Mouse (Mus musculus) neural tube, embryonic 11.5 days (tissue): ENCODE data around the gene Ube2f. TPM values are rescaled to one million over a fixed set of nuclear protein-coding genes. Genes with fewer than 3 reads are reported as not detected.

ENCODE experiments used
- ATAC-seq: fragments of 200-750 bp; cut with Nextera tagmentation; 2 replicates; pipeline ENCODE4 v1.8.0; 2017; ENCODE audit warnings: moderate number of reproducible peaks, mild to moderate bottlenecking, moderate TSS enrichment, moderate library complexity; ENCODE audit not compliant: insufficient read depth, low FRiP score, low TSS enrichment
- DNase-seq: peaks from one replicate; pipeline ENCODE4 v3.0.0-alpha.2; 2015; ENCODE audit warnings: low spot score
- H3K27ac ChIP-seq: fragments of 300-500 bp; sonication (generic); 2 replicates; pipeline ENCODE4 v1.5.1; 2014; ENCODE audit warnings: low read depth, mild to moderate bottlenecking, low read length
- H3K27me3 ChIP-seq: fragments of 300-500 bp; sonication (generic); 2 replicates; pipeline ENCODE4 v1.6.1; 2014; ENCODE audit warnings: mild to moderate bottlenecking, low read length, mixed read lengths; ENCODE audit not compliant: control insufficient read depth, insufficient read depth
- H3K36me3 ChIP-seq: fragments of 300-500 bp; sonication (generic); 2 replicates; pipeline ENCODE4 v1.6.1; 2014; ENCODE audit warnings: mild to moderate bottlenecking, low read length, moderate library complexity, mixed read lengths; ENCODE audit not compliant: control insufficient read depth, insufficient read depth
- H3K4me1 ChIP-seq: fragments of 300-500 bp; sonication (generic); 2 replicates; pipeline ENCODE4 v1.6.1; 2014; ENCODE audit warnings: low read length, mixed read lengths; ENCODE audit not compliant: control insufficient read depth, insufficient read depth
- H3K4me2 ChIP-seq: fragments of 300-500 bp; sonication (generic); 2 replicates; pipeline ENCODE4 v1.6.1; 2014; ENCODE audit warnings: low read depth, mild to moderate bottlenecking, moderate library complexity
- H3K4me3 ChIP-seq: fragments of 300-500 bp; sonication (generic); 2 replicates; pipeline ENCODE4 v1.5.1; 2014; ENCODE audit warnings: low read depth, low read length
- H3K9ac ChIP-seq: fragments of 300-500 bp; sonication (generic); 2 replicates; pipeline ENCODE4 v1.6.1; 2014; ENCODE audit warnings: mild to moderate bottlenecking, low read length
- H3K9me3 ChIP-seq: fragments of 300-500 bp; sonication (generic); 2 replicates; pipeline ENCODE4 v1.6.1; 2016; ENCODE audit warnings: low read length; ENCODE audit not compliant: control insufficient read depth
- WGBS: fragments of 180-500 bp; shearing (Covaris S2); extraction: QIAGEN DNeasy Blood & Tissue Kit; methylation state at CpG from one replicate; pipeline ENCODE4 v1.1.7; 2014; 5-methylcytosine and 5-hydroxymethylcytosine counted together
- polyA plus RNA-seq: library from polyadenylated mRNA; unstranded; fragments of >200 nt; fragmentation: Nextera tagmentation; extraction: Ambion mirVana; gene quantifications from 2 replicates; pipeline ENCODE4 v1.2.1, GENCODE M21; 2014

Gene Ube2f
- polyA plus RNA-seq, 1 experiment from 2014 or later = 86.8 TPM

- Histone ChIP-seq H3K9ac (no peak overlapping the region), H3K4me3 (no peak overlapping the region), H3K4me2 (no peak overlapping the region), H3K27ac (no peak overlapping the region), H3K4me1 (no peaks in the 10 kb centered on the region), H3K27me3 (no peaks in the 10 kb centered on the region), H3K36me3 (peaks cover 4% of the 10 kb centered on the region), H3K9me3 (no peaks in the 10 kb centered on the region)
- 94% methylated on average over 4 of the region's 4 CpGs for WGBS
- ATAC-seq (no peak), DNase-seq (no peak)
These were observed 62.2 kb downstream of the Ube2f start for GRCm38 (mm10) chr1:91312273-91312672.

GRCm38 (mm10) chr1:91313251-91313650, 63.1 kb downstream of the Ube2f start:
- no peaks in the 10 kb centered on the region for H3K4me1 ChIP-seq
- H3K36me3 ChIP-seq = peaks cover 4% of the 10 kb centered on the region
- H3K4me3 ChIP-seq = no peak overlapping the region
- H3K9me3 ChIP-seq = no peaks in the 10 kb centered on the region
- H3K27ac ChIP-seq = 0 out of 2 replicates have a peak overlapping the region, but pooled peaks have one; percentile 34
- WGBS = 60% methylated on average over 5 of the region's 5 CpGs
- H3K4me2 ChIP-seq = no peak overlapping the region
- no peak overlapping the region for H3K9ac ChIP-seq
- no peak for ATAC-seq
- no peak for DNase-seq
- H3K27me3 ChIP-seq = no peaks in the 10 kb centered on the region

- H3K4me1 ChIP-seq = no peaks in the 10 kb centered on the region
- 86% methylated on average over 6 of the region's 6 CpGs for WGBS
- no peaks in the 10 kb centered on the region for H3K27me3 ChIP-seq
- H3K27ac ChIP-seq = no peak overlapping the region
- no peak overlapping the region for H3K4me3 ChIP-seq
- ATAC-seq = no peak
- H3K9me3 ChIP-seq = no peaks in the 10 kb centered on the region
- H3K9ac ChIP-seq = no peak overlapping the region
- DNase-seq = no peak
- no peak overlapping the region for H3K4me2 ChIP-seq
- H3K36me3 ChIP-seq = no peaks in the 10 kb centered on the region
These were observed 67.6 kb downstream of the Ube2f start for GRCm38 (mm10) chr1:91317656-91318055.

- ATAC-seq (no peak), DNase-seq (no peak)
- H3K36me3 ChIP-seq = no peaks in the 10 kb centered on the region
- H3K27me3 ChIP-seq = no peaks in the 10 kb centered on the region
- no peaks in the 10 kb centered on the region for H3K4me1 ChIP-seq
- no peak within 1 kb of the TSS for H3K9ac ChIP-seq
- no peak within 1 kb of the TSS for H3K4me3 ChIP-seq
- no peaks in the 10 kb centered on the region for H3K9me3 ChIP-seq
- no peak within 1 kb of the TSS for H3K27ac ChIP-seq
- H3K4me2 ChIP-seq = no peak within 1 kb of the TSS
- 84% methylated on average over 19 of the region's 19 CpGs for WGBS
These were observed 71.8 kb downstream of the Ube2f start, which contains the start of gene Espnl for GRCm38 (mm10) chr1:91321760-91322438. Espnl (plus strand) TSS chr1:91322075.

- ATAC-seq (no peak), DNase-seq (no peak)
- Histone ChIP-seq H3K36me3 (no peaks in the 10 kb centered on the region), H3K9me3 (no peaks in the 10 kb centered on the region), H3K4me2 (no peak overlapping the region), H3K4me3 (no peak overlapping the region), H3K9ac (no peak overlapping the region), H3K27me3 (no peaks in the 10 kb centered on the region), H3K4me1 (no peaks in the 10 kb centered on the region), H3K27ac (no peak overlapping the region)
- 80% methylated on average over 2 of the region's 2 CpGs for WGBS
These were observed 74.5 kb downstream of the Ube2f start for GRCm38 (mm10) chr1:91324646-91325045.

- H3K4me3 ChIP-seq = no peak overlapping the region
- H3K9me3 ChIP-seq = no peaks in the 10 kb centered on the region
- H3K27ac ChIP-seq = no peak overlapping the region
- no peaks in the 10 kb centered on the region for H3K4me1 ChIP-seq
- H3K36me3 ChIP-seq = no peaks in the 10 kb centered on the region
- H3K9ac ChIP-seq = no peak overlapping the region
- no peak overlapping the region for H3K4me2 ChIP-seq
- H3K27me3 ChIP-seq = no peaks in the 10 kb centered on the region
- no peak for ATAC-seq
- DNase-seq = no peak
- 88% methylated on average over 4 of the region's 4 CpGs for WGBS
These were observed 75.5 kb downstream of the Ube2f start for GRCm38 (mm10) chr1:91325488-91326042.

GRCm38 (mm10) chr1:91332102-91332501, 82.0 kb downstream of the Ube2f start:
- Histone ChIP-seq H3K4me1 (no peaks in the 10 kb centered on the region), H3K9me3 (no peaks in the 10 kb centered on the region), H3K9ac (no peak overlapping the region), H3K36me3 (no peaks in the 10 kb centered on the region), H3K4me2 (no peak overlapping the region), H3K4me3 (no peak overlapping the region), H3K27ac (no peak overlapping the region), H3K27me3 (no peaks in the 10 kb centered on the region)
- no peak for DNase-seq
- no peak for ATAC-seq
- WGBS = 54% methylated on average over 4 of the region's 4 CpGs

- H3K4me3 ChIP-seq = no peak overlapping the region
- ATAC-seq (no peak), DNase-seq (no peak)
These were observed 83.5 kb downstream of the Ube2f start for GRCm38 (mm10) chr1:91333582-91333981.

GRCm38 (mm10) chr1:91337355-91337754, 87.3 kb downstream of the Ube2f start:
- Histone ChIP-seq H3K27me3 (no peaks in the 10 kb centered on the region), H3K9me3 (no peaks in the 10 kb centered on the region), H3K27ac (no peak overlapping the region), H3K36me3 (no peaks in the 10 kb centered on the region), H3K4me2 (no peak overlapping the region), H3K4me1 (no peaks in the 10 kb centered on the region), H3K9ac (no peak overlapping the region), H3K4me3 (no peak overlapping the region)
- ATAC-seq = no peak
- WGBS = 90% methylated on average over 7 of the region's 7 CpGs
- no peak for DNase-seq

More at GRCm38 (mm10) chr1:91333582-91333981, 83.5 kb downstream of the Ube2f start:
- no peaks in the 10 kb centered on the region for H3K27me3 ChIP-seq
- H3K36me3 ChIP-seq = no peaks in the 10 kb centered on the region
- no peaks in the 10 kb centered on the region for H3K9me3 ChIP-seq
- no peak overlapping the region for H3K27ac ChIP-seq
- no peaks in the 10 kb centered on the region for H3K4me1 ChIP-seq
- H3K4me2 ChIP-seq = no peak overlapping the region
- H3K9ac ChIP-seq = no peak overlapping the region
